Mouse (Mus musculus) cerebellum, adult 9-10 months (tissue): ENCODE data around the gene Sh3rf1.
"Not testable (repeated sequence)": the region's sequence is repeated elsewhere in the genome, so short reads cannot be mapped to it uniquely, and the experiment has no call there.

ENCODE experiments used
- DNase-seq: peaks from one replicate; pipeline ENCODE4 v3.0.0; 2022

The Sh3rf1 gene

DNA sequence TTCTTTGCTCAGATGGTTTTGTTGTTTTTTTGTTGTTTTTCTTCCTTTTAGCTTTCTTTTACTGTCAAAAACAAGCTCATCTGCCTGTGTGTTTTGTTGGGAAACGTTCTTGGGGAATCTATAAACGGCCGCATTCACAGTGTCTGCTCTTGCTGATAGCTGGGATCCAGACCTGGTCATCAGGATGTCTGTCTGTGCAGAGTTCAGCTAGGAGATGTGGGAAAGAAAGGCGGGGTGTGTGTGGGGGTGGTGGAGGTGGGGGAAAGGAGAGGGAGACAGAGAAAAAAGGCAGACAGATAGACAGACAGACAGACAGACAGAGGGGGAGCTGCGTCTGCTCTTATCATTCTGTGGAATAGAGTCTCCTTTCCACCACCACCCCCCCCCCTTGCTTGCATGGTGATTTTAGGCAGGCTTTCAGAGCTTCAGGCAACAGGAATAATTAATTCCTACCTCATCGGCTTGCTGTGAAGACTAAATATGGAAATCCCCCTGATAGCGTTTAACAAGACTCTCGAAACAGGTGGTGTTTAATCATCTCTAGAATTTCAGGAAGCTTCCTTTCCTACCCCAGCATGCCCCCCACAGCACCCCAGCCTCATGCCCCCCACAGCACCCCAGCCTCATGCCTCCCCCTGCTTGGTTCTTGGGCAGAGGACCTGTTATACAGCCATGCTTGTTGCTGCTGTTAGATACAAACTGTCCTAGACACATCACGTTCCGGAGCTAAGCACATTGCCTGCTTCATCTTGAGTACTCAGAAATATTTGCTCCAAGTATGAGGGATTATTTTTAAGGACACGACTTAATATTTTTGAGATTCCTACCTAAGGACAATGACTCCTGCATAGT is 155.4 kb downstream of the Sh3rf1 start:
- no peak for DNase-seq

DNA sequence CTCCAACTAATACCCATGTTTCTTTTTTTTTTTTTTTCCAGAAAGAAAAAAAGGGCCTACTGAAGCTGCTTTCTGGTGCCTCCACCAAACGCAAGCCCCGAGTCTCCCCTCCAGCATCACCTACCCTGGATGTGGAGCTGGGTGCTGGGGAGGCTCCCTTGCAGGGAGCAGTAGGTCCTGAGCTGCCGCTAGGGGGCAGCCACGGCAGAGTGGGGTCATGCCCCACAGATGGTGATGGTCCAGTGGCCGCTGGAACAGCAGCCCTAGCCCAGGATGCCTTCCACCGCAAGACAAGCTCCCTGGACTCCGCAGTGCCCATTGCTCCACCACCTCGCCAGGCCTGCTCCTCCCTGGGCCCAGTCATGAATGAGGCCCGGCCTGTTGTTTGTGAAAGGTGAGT is 160.9 kb downstream of the Sh3rf1 start:
- DNase-seq: no peak

DNA sequence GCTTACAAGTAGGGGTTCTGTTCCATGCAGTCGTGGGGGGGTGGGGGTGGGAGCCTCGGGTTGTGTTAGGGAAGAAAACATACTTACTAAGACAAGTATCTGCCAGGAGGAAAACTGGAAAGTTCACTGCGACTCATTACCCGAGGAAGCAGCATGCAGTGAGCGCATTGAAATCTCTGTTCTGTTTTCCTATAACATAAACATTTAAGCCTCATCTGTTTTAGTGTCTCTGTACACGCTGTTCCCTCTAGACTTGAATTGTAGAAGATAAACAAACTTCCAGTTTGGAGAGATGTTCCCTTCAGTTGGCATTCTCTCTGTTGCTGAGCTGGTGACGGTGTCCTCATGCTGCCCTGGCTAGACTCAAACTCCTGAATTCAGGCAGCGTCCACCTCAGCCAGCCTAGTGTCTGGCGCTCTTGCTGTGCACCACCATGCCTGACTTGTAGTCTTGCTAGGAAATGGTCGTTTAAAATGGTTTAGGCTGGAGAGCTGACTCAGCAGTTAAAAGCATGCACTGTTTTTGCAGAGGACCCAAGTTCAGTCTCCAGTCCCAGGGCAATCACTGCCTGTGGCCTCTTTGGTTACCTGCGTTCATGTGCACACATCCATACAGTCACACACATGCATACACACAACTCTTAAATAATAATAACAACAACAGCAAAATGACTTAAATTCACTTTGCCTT is 162.0 kb downstream of the Sh3rf1 start:
- DNase-seq: no peak

DNA sequence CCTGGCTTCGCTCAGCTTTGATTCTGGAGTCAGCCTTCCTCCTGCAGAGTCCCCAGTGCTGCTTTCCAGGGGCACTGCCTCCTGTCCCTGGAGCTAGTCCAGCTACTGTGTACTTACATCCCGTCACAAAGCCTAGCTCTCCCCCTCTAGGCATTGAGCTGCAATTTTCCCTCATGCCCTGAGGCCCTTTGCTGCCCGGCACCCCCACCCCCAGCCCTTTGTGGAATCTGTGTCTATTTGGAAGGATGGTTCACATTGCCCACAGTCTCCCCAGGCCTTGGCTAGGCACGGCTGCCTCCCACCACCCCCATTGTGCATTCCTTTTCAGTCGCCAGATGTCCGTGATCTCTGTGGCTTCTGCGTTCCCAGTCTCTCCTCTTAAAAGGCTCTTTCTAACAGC is 163.0 kb downstream of the Sh3rf1 start:
- peak; percentile 13 for DNase-seq

DNA sequence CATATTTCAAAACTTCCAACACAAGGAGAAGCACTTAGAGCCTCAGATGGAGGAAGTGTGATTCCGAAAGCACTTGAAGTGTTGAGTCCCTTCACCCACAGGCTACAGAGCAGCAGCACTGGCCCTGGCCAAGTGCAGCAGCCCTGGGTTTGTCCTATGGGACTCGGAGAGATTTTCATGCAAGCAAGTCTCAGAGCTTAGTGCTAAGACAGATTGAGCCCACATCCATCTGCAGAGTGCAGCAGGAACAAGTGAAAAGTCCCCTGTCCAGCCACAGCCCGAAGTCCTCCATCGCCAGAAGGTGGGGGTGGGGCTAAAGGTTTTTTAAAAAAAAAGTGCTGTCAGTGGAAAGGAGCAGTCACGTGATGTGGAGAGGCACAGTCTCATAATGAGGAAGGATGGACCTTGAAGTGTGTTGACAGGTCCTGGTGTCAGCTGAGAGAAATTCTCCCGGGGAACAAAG is 163.9 kb downstream of the Sh3rf1 start:
- no peak for DNase-seq

DNA sequence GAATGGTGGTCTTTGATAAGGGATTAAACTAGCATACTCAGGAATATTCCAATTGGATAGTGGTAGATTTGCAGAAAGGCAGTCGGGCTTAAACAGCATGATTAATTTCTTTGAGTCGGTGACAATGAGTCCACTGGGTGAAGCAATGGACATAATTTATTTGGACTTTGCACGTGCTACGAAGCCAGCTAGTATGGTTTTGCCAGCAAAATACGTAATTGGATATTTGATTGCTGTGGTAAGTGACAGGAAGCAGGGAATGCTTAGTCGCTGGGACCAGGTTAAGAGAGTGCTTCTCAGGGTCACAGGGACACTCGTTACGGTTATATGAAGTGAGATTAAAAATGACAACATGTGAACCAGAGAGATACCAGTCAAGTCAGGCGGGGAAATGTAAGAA is 164.7 kb downstream of the Sh3rf1 start:
- DNase-seq: no peak

DNA sequence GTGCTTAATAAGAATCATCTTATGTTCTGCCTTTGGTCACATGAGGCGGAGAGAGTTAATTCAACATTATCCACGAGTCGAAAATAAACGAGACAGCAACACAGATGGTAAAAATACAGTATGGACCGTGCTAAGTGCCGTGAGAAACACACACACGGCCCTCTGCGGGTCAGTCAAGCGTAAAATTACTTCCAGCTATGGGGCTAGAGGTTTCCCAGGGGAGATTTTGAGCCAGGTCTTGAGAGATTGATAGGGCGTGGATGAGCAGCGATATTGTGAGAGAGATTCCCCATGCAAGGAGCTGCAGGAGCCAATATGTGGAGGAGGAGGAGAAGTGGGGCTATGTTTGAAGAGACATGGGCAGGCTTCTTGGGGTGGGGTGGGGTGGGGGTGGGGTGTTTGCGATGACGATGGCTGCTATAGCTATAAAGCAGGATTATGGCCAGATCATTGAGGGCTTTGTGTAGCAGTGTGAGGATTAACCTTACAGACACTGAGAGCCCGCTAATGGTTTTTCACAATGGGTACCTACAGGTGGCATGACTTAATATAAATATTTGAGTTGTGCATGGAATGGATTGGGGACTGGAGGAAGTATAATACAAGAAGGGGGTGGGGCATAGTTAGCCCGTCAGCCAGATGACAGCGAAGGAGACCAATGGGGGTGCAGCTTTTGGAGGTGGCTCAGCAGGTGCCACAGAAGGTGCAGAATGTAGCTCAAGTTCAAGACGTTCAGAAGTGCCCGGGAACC is 166.8 kb downstream of the Sh3rf1 start:
- no peak for DNase-seq

DNA sequence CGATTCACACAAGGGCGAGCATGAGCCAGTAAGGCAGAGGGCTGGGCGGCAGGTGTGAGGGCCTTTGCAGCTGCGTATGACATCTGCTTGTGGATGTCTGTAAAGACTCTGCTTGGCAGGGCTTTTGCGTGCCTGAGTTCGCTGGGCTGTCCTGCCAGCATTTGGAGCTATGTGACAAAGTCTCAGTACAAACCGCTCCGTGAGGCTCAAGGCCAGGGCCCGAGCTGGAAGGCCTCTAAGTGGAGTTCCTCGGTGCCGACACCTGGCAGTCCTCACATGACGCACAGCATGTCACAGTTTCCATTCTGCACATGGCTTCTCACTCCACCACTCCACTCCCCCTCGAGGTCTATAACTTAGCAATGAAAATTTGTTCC is 167.4 kb downstream of the Sh3rf1 start:
- no peak for DNase-seq

DNA sequence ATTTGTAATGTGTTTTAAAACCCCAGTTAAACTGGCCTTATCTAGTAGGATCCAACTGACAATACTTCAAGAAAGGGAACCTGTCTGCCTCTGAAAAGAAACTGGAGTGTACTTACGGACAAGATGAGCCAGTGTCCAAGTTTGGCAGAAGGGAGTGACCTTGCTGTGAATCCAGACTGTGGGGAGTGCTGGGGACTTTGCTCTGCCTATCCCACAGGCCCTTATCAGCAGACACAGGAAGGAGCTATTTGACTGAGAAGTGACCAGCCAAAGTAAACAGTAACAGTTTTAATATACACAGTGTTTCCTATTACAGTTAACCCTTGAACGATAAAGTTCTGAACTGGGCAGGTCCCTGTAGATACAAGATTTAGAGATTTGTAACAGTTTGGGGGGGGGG is 173.5 kb downstream of the Sh3rf1 start:
- no peak for DNase-seq

DNA sequence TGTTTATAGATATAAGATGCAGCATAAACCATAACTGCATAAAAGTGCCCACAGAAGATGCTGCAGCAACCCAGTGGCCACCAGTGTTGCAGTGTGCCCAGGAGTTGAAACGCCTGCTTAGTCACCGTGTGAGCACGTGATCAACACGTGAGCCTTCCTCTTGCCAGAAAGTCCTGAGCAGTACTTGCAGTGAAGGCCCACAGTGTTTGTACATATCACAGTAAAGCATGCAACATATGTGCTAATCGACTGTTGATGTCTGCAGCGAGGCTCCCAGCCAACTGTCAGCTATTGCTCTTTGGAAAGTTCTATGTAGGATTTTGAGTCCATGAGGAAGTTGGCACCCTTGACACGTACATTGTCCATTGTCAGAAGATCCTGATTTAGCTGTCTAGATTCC is 174.1 kb downstream of the Sh3rf1 start:
- no peak for DNase-seq

DNA sequence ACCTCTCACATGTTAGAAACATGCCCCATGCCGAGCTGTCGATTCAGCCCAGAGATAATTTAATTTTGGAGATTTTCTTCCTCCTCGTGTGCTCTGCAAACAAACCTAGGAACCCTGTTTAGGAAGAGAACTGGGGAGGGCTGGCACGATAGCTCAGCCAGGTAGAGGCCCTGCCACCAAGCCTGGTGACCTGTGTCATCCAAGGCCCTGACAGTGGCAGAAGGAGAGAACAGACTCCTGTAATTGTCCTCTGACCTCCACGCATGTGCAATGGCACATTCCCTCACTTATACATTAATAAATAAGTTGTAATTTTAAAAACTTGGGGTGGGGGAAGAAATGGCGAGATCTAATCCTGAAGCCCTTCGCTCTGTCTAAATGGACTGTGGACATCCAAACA is 179.2 kb downstream of the Sh3rf1 start:
- no peak for DNase-seq

DNA sequence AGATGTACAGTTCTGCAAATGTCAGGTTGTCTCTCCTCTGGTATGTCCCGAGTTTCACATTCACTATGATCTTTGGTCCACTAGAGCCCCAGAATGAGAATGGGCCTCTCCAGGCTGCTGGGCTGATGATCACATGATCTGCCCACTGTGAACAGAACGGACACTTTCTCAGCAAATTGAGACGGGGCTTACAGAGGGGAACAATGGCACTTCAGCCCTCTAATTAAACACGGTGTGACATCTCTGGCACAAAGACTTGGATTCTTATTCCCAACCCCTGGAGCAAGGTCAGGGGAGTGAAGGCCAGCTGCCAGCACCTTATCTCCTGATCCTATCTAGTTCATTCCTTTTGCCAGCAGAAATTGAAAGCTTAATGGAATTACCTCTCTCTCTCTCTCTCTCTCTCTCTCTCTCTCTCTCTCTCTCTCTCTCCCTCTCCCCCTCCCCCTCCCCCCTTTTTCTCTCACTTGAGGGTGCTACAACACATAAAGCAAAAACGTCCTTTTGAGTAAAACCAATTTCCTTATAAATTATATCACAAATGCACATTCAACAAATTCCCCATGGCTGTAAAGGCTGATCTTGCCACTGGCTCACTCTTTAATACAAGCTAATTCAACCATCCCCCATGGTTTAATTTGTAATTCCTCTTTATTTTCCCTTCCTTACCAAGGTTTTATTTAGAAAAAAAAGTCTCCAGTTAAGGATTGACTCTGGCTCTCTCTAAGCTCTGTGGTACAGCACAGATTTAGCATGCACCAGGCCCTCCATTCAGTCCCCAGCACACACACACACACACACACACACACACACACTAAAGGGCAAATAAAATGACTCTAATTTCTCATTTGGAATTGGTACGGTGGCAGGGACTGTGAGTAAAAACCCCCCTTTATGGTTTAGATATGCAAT is 179.8 kb downstream of the Sh3rf1 start:
- DNase-seq: no peak

DNA sequence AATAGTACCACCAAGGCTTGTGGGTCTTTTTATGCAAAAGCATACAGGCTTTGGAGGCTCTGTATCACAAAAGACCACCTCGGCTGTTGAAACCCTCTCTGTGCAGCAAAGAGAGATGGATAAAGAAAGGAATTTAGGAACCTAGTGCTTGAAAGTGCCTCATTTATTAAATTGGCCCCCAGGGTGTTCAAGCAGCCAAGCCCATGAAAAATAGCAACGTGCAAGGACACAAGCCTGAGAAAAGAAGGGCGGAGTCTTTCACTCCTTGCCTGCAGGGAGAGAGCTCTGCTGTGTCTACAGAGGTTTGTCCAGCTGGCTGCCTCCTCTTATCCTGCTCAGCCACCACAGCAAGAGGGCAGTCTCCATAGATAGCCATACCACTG is 180.5 kb downstream of the Sh3rf1 start:
- no peak for DNase-seq

DNA sequence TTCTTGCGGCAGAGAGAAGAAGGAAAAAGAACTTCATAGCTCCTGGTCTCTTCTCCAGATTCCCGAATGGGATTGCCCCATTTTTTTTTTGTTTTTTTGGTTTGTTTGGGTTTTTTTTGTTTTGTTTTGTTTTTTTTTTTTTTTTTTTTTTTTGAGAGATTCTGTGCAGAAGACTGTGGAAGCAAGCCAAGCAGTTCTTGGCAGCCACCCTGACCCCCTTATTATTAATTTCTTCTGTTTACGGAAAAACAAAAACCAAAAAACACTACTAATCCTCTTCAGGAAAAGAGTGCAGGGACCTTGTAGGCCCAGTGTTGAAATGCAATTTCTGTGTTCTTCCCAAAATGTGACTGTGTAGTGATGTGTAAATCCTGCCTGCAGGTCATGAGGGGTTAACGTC is 185.4 kb downstream of the Sh3rf1 start:
- DNase-seq: no peak

DNA sequence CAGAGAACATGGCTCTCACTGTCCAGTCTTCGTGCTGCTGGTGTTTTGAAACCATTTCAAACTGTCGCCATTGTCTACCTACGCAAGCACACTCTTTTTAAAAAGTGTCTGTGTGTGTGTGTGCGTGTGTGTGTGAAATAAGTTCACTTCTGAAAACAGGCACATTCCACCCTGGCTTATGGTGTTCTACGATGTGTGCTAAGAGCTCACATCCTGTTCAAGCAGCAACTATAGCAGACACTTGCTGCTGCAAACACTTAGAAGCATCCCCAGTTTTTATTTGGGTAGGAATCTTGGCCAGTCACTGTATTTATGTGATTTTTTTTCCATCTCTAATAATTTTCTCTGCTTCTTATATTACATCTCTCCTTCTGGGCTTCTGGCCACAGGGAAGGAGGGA is 186.0 kb downstream of the Sh3rf1 start:
- not testable (repeated sequence) for DNase-seq

DNA sequence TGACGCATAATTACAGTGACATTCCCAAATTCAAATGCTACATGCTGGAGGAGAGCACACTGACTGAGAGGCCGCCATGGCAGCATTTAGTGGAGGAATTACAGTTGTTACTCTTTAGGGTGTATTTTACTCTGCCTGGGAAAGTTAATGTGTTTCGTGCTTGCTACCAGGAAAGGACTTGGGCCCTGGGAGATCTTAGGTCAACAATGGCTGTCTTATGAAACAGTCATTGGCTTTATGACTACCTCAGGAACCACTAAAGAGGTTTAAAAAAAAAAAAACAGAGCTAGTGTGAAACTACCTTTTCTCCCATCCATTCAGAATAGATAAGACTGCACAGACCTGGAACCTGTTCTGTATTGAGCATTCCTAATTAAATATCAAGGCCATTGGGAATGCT is 195.8 kb downstream of the Sh3rf1 start:
- DNase-seq: no peak

DNA sequence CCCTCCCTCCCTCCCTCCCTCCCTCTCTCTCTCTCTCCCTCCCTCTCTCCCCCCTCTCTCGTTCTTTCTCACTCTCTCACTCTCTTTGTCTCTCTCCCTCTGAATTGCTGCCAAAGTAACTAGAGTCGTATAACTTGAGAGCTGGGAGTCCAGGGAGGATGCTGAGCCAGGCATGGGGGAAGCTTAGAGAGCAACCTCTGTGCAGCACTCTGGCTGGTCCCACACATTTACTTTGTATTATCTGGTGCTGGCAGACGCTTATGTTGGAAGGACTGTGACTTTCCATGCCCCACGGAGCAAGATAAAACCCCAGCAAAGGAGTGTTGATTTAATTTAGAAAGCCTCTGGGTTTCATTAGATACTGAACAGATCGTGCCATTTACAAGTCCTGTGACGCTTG is 196.5 kb downstream of the Sh3rf1 start:
- no peak for DNase-seq

DNA sequence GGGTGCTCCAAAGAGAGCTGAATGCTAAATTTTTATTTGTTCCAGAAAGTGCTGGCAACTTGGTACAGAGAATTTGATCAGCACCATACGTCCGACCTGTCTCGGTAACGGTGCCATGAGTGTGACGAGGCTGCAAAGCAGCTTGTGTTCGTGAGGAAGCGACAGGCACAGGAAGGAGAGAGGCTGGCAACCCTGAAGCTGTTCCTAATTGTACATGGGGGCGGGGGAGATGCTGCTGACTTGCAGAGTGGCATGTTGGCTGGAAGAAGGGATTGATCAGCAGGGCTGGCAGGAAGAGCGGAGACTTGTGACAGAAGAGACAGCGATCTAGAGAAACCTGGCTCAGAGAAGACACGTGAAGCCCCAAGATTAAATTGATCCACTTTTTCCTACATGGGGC is 197.9 kb downstream of the Sh3rf1 start:
- DNase-seq: no peak

DNA sequence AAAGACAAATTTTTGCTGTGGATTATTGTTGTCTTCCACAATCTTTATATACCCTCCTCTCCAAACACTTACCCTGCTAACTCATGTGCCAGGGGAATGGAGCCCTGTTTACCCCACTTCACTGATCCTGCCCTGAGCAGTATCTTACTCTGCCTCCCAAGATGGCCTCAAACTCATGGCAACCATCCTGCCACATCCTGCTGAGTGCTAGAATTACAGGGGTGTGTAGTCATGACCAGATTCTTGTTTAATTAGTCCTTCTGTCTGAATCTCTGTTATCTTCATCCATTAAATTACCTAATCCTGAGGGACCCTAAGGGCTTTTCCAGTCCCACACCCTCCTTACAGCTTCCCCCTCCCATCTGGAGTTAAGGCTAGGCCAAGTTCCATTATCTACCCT is 201.5 kb downstream of the Sh3rf1 start:
- DNase-seq: no peak

DNA sequence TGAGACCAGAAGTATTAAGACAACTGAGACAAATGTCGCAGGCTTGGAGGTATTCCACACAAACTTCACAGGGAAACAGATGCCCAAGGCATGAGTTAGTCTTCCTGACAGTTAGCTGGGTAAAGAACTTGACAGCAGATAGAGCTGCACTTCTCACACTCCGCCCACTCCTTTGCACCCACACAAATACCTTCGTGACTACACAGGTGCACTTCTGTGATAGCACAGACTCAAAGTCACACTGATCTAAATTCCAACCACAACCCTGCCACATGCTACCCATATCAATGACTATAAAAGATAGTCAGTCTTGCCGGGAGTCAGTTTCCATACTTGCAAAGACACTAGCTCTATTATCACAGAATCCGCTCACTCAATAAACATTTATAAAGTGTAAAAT is 202.4 kb downstream of the Sh3rf1 start:
- no peak for DNase-seq

DNA sequence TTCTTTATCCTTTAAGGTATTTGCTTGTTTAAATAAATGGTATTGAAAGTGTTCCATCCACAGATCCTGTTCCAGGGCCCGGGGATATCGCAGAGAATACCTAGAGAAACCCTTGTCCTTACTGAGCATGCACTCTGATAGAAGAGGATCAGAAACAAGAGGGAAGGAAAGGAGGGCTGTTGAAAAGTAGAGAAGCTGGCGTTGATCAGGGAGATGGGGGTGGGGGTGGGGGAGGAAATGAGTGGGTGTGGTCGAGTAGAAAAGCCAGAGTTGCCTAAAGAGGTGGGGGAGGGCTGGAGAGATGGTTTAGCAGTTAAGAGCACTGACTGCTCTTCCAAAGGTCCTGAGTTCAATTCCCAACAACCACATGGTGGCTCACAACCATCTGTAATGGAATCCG is 203.0 kb downstream of the Sh3rf1 start:
- DNase-seq: no peak

DNA sequence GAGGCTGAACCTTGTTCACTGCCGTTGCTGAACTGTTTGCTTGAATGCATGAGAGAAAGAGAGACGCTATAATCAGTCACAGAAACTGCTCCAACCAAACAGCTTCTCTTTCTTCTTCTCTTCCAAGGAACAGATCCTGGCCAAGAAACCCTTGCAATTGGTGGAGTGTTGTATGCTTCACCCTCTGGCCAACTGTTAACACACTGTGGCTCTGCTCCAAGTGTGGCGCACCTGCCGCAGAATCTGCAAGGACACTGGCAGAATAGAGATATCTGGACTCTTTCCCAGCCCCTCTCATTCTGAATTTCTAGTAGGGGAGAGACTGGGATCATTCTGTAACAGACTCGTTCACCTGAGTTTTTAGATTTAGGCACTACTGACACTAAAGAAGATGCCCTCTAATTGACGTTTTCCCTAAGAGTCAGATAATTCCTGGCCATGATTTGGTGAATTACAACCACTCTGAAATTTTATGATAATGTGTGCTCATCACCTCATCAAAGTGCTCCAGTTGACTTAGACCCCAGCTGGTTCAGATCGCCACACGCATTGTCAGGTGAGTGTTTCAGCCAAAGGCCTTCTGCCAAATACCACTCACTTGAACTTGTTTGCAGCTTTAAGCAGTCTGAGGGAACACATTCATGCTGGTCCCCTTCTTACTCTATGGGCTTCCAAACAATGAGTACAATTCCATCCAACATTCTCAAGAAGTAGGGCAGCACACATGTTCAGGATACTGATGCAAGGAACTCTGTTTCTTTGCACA is 204.4 kb downstream of the Sh3rf1 start:
- DNase-seq: no peak
